Mouse (Mus musculus): ENCODE measurements at regions not wholly inside any gene's neighbourhood (a gene's known extent, or its start where the extent isn't known, plus 50 kb on each side); places are given as distances from the start of the nearest gene placed in this dataset.

DNA sequence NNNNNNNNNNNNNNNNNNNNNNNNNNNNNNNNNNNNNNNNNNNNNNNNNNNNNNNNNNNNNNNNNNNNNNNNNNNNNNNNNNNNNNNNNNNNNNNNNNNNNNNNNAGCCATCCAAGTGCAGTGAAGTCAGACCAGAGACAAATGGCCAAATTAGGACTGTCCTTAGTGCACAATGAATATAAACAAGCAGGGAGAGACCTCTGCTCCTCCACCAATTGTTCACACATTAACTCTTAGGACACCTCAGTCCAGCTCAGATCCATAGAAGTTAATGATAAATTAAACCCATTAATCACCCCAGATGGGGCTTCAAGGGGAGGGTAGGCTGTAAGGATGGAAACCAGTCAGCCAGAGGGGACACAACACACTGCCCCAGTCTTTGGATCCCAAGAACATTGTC is 223.2 kb upstream of the Eef2kmt start:
- no peaks in the 10 kb centered on the region for H3K36me3 ChIP-seq (replicated peaks)
- ATAC-seq (ENCODE audit: extremely low read depth, insufficient number of reproducible peaks, low FRiP score, poor library complexity, severe bottlenecking) (no peak), DNase-seq (ENCODE audit: low spot score) (no peak)
- H3K27me3 ChIP-seq (ENCODE audit: insufficient read depth, low read length), result peaks cover under 1% of the 10 kb centered on the region; the same call in 1 of the 2 replicates
- TF ChIP-seq TAL1 (conservative IDR thresholded peaks at IDR 0.05; ENCODE audit: low read depth, low read length) (no peak), POLR2AphosphoS5 (IDR thresholded peaks at IDR 0.05; ENCODE audit: insufficient replicate concordance, low read depth, low read length) (no peak), GATA1 (IDR thresholded peaks at IDR 0.05; ENCODE audit: borderline replicate concordance, low read length) (no peak), CTCF (IDR thresholded peaks at IDR 0.05; ENCODE audit: low read depth, low read length) (no peak), GATA2 (IDR thresholded peaks at IDR 0.05; ENCODE audit: borderline replicate concordance, low read depth, low read length) (no peak)
- no peaks in the 10 kb centered on the region for H3K4me1 ChIP-seq (ENCODE audit: insufficient read depth, low read depth, low read length)
- peaks cover 33% of the 10 kb centered on the region for H3K9me3 ChIP-seq (replicated peaks)
- H3K4me3 ChIP-seq (ENCODE audit: low read depth, low read length), result no peak overlapping the region

DNA sequence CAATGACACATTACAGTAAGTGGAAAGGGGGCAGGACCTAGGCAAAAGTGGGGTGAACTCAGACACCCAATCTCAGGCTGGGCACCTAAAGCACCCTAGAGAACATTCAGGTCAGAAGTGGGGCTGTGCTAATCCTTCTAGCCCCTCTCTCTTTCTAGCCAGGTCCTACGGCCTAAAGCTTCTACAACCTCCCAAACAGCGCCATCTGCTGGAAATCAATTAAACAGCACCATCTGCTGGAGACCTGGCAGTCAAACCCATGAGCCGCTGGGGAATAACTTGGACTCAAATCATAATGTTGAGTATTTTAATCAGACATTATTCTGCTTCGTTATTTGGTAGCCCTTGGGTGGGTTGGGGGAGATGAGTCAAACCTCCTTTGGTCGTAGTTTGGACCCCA is 215.5 kb upstream of the Eef2kmt start:
- Histone ChIP-seq H3K36me3 (replicated peaks) (no peaks in the 10 kb centered on the region), H3K4me1 (ENCODE audit: insufficient read depth, low read depth, low read length) (no peaks in the 10 kb centered on the region), H3K9me3 (replicated peaks) (peaks cover 61% of the 10 kb centered on the region), H3K4me3 (ENCODE audit: low read depth, low read length) (no peak overlapping the region), H3K27me3 (ENCODE audit: insufficient read depth, low read length) (no peaks in the 10 kb centered on the region)
- no peak for ATAC-seq (ENCODE audit: extremely low read depth, insufficient number of reproducible peaks, low FRiP score, poor library complexity, severe bottlenecking)
- TF ChIP-seq TAL1 (conservative IDR thresholded peaks at IDR 0.05; ENCODE audit: low read depth, low read length), result no peak
- no peak for TF ChIP-seq GATA1 (IDR thresholded peaks at IDR 0.05; ENCODE audit: borderline replicate concordance, low read length)
- TF ChIP-seq POLR2AphosphoS5 (IDR thresholded peaks at IDR 0.05; ENCODE audit: insufficient replicate concordance, low read depth, low read length), result no peak
- no peak for TF ChIP-seq GATA2 (IDR thresholded peaks at IDR 0.05; ENCODE audit: borderline replicate concordance, low read depth, low read length)
- TF ChIP-seq CTCF (IDR thresholded peaks at IDR 0.05; ENCODE audit: low read depth, low read length), result no peak; the same call in 1 of the 2 replicates
- DNase-seq (ENCODE audit: low spot score), result no peak

DNA sequence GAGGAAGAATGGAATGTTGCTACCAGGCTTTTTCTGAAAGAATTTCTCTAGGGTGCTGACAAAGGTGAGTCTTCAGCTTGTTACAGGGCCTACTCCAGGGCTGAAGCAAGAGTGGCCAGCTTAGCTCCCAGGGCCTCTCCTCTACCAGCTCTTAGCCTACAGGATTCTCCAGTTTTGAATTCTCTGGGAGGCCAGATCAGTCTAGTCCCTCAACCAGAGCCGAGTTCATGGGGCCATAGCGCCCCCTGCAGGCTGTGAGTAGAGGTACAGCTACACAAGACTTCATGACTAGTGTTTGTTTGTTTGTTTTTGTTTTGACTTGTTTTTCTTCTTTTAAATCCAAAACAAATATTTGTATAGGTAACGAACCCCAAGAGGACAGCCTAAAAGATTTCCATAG is 211.8 kb upstream of the Eef2kmt start:
- H3K36me3 ChIP-seq (replicated peaks), result no peaks in the 10 kb centered on the region
- no peak overlapping the region for H3K4me3 ChIP-seq (ENCODE audit: low read depth, low read length)
- H3K27me3 ChIP-seq (ENCODE audit: insufficient read depth, low read length), result no peaks in the 10 kb centered on the region
- TF ChIP-seq TAL1 (conservative IDR thresholded peaks at IDR 0.05; ENCODE audit: low read depth, low read length), result no peak
- TF ChIP-seq GATA2 (IDR thresholded peaks at IDR 0.05; ENCODE audit: borderline replicate concordance, low read depth, low read length), result no peak
- no peak for TF ChIP-seq GATA1 (IDR thresholded peaks at IDR 0.05; ENCODE audit: borderline replicate concordance, low read length)
- TF ChIP-seq POLR2AphosphoS5 (IDR thresholded peaks at IDR 0.05; ENCODE audit: insufficient replicate concordance, low read depth, low read length), result no peak
- TF ChIP-seq CTCF (IDR thresholded peaks at IDR 0.05; ENCODE audit: low read depth, low read length), result no peak
- no peak for DNase-seq (ENCODE audit: low spot score)
- peaks cover 54% of the 10 kb centered on the region for H3K9me3 ChIP-seq (replicated peaks)
- no peak for ATAC-seq (ENCODE audit: extremely low read depth, insufficient number of reproducible peaks, low FRiP score, poor library complexity, severe bottlenecking)
- H3K4me1 ChIP-seq (ENCODE audit: insufficient read depth, low read depth, low read length), result no peaks in the 10 kb centered on the region

DNA sequence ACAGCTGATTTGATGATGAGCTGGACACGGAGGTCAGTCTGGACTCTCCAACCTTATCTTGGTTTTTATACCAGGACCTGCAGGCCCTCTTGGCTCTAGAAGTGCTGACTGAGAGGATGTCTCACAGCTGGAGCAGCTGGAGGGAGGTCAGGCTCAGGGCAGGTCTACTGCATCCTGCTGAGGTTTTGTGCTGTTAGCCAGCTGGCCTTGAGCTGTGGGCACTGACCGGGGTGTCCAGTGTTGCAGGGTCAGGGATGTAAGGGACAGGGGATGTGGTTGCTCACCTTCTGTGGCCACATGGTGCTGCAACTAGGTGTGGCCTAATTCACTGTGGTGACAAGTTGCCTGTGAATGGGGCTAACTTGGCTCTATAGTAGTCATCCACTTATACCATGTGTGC is 211.0 kb upstream of the Eef2kmt start:
- no peak for TF ChIP-seq CTCF (IDR thresholded peaks at IDR 0.05; ENCODE audit: low read depth, low read length)
- TF ChIP-seq GATA2 (IDR thresholded peaks at IDR 0.05; ENCODE audit: borderline replicate concordance, low read depth, low read length), result no peak
- no peak overlapping the region for H3K4me3 ChIP-seq (ENCODE audit: low read depth, low read length)
- DNase-seq (ENCODE audit: low spot score) (no peak), ATAC-seq (ENCODE audit: extremely low read depth, insufficient number of reproducible peaks, low FRiP score, poor library complexity, severe bottlenecking) (no peak)
- H3K27me3 ChIP-seq (ENCODE audit: insufficient read depth, low read length), result no peaks in the 10 kb centered on the region
- no peaks in the 10 kb centered on the region for H3K4me1 ChIP-seq (ENCODE audit: insufficient read depth, low read depth, low read length)
- peaks cover 55% of the 10 kb centered on the region for H3K9me3 ChIP-seq (replicated peaks)
- no peaks in the 10 kb centered on the region for H3K36me3 ChIP-seq (replicated peaks)

DNA sequence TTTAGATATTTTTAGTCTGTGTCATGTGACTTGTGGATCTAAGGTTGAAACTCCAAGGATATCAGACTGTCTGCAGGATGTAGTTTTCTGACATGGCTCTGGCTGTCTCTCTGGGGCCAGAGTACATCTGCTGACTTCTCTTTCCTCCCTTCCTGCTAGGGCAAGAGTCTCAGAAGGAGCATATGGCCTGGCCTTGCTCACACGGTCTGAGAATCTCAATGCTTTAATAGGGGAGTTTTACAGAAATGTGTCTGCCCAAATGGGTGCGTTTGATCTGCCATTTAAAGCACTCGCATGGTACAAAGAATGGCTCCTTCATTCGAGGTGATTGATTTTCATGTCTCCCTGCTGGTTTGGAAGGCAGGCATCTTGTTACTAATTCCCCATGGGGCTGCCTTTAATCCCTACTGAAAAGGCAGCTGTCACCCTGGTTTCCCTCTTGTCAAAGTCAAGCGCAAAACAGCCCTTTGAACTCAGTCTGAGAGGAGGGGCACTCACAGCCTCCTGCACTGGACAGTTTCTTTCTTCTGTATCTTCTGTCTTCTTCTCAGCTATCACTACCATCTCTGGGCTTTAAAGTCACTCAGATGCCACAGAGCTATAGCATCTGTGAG is 199.7 kb upstream of the Eef2kmt start:
- no peak for TF ChIP-seq POLR2AphosphoS5 (IDR thresholded peaks at IDR 0.05; ENCODE audit: insufficient replicate concordance, low read depth, low read length)
- TF ChIP-seq TAL1 (conservative IDR thresholded peaks at IDR 0.05; ENCODE audit: low read depth, low read length), result no peak
- no peak for TF ChIP-seq CTCF (IDR thresholded peaks at IDR 0.05; ENCODE audit: low read depth, low read length)
- no peak for TF ChIP-seq GATA1 (IDR thresholded peaks at IDR 0.05; ENCODE audit: borderline replicate concordance, low read length)
- TF ChIP-seq GATA2 (IDR thresholded peaks at IDR 0.05; ENCODE audit: borderline replicate concordance, low read depth, low read length), result no peak
- no peaks in the 10 kb centered on the region for H3K36me3 ChIP-seq (replicated peaks)
- peaks cover 48% of the 10 kb centered on the region for H3K9me3 ChIP-seq (replicated peaks)
- H3K27me3 ChIP-seq (ENCODE audit: insufficient read depth, low read length), result no peaks in the 10 kb centered on the region
- no peak overlapping the region for H3K4me3 ChIP-seq (ENCODE audit: low read depth, low read length)
- ATAC-seq (ENCODE audit: extremely low read depth, insufficient number of reproducible peaks, low FRiP score, poor library complexity, severe bottlenecking) (no peak), DNase-seq (ENCODE audit: low spot score) (no peak)
- no peaks in the 10 kb centered on the region for H3K4me1 ChIP-seq (ENCODE audit: insufficient read depth, low read depth, low read length)

DNA sequence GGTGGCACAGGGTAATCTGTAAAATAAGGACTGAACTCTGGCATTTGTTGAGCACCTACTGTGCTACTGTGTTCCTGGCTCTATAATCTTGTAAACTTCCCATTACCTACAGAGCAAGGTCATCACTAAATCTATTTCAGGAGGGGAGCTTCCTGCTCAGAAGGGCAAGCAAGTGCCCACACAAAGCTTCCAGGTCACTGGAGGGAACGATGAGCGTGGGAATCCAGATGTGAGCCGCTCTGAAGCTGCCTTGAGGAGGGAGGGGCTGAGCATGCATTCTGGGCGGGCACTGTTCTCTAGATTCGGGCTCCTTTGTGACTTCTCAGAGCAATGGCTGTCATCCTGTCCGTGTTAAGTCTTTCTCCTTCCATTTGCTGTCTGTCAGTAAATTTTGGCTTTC is 198.5 kb upstream of the Eef2kmt start:
- DNase-seq (ENCODE audit: low spot score), result no peak
- Histone ChIP-seq H3K36me3 (replicated peaks) (no peaks in the 10 kb centered on the region), H3K4me1 (ENCODE audit: insufficient read depth, low read depth, low read length) (no peaks in the 10 kb centered on the region), H3K27me3 (ENCODE audit: insufficient read depth, low read length) (no peaks in the 10 kb centered on the region), H3K9me3 (replicated peaks) (peaks cover 46% of the 10 kb centered on the region), H3K4me3 (ENCODE audit: low read depth, low read length) (no peak overlapping the region)
- no peak for ATAC-seq (ENCODE audit: extremely low read depth, insufficient number of reproducible peaks, low FRiP score, poor library complexity, severe bottlenecking)
- no peak for TF ChIP-seq GATA2 (IDR thresholded peaks at IDR 0.05; ENCODE audit: borderline replicate concordance, low read depth, low read length)
- no peak for TF ChIP-seq CTCF (IDR thresholded peaks at IDR 0.05; ENCODE audit: low read depth, low read length)
- TF ChIP-seq GATA1 (IDR thresholded peaks at IDR 0.05; ENCODE audit: borderline replicate concordance, low read length), result no peak
- TF ChIP-seq TAL1 (conservative IDR thresholded peaks at IDR 0.05; ENCODE audit: low read depth, low read length), result no peak
- TF ChIP-seq POLR2AphosphoS5 (IDR thresholded peaks at IDR 0.05; ENCODE audit: insufficient replicate concordance, low read depth, low read length), result no peak

All from G1E (cell line).